Comparison of ENCODE assay signal across 8 mouse cellular contexts in genomic region chr6:100833811-100834481, GRCm38 (mm10). TPM values are rescaled to one million over a fixed set of nuclear protein-coding genes. Genes with fewer than 3 reads are reported as not detected.
A peak's percentile ranks its signal among the peaks of the same experiment; 100 is the strongest.
DNase-seq lines count a peak whose midpoint lies in the region; TF ChIP-seq lines count a peak whose summit lies in the region.

No protein-coding gene starts in this region.

- peaks cover 5% of the 10 kb centered on the region for H3K27me3 ChIP-seq in megakaryocyte, embryonic 14.5 days (replicated peaks)

- H3K4me3 ChIP-seq in cortical plate, adult 2 months (ENCODE audit: insufficient read depth, low read length) = peak overlapping the region; percentile 93
- peak overlapping the region; percentile 95 for H3K4me3 ChIP-seq in megakaryocyte, embryonic 14.5 days (replicated peaks)

- peak overlapping the region; percentile 85; the same call in 1 of the 2 replicates for H3K27ac ChIP-seq in cortical plate, adult 2 months (ENCODE audit: insufficient read depth, low read length)

- DNase-seq in adipocyte (ENCODE audit: low spot score) = peak; percentile 62
- DNase-seq in gastrocnemius, adult 8-10 months (ENCODE audit: low spot score in 2 of 2) = peak; percentile 17 to 19
- peak; percentile 67 for DNase-seq in induced T-regulatory cell, adult 2 months (ENCODE audit: low read depth)
- peak; percentile 35 to 64 for DNase-seq in left cerebral cortex, adult 9 months (ENCODE audit: low spot score in 2 of 2)
- peak; percentile 57 for DNase-seq in right cerebral cortex, postnatal 14 days
- DNase-seq in urinary bladder, postnatal 36 days (ENCODE audit: low spot score in 2 of 2) = peak; percentile 50 to 57

- H3K36me3 ChIP-seq in megakaryocyte, embryonic 14.5 days (replicated peaks; ENCODE audit: low read length) = peaks cover 38% of the 10 kb centered on the region

- peaks cover 3% of the 10 kb centered on the region; the same call in 1 of the 2 replicates for H3K9me3 ChIP-seq in megakaryocyte, embryonic 14.5 days

- H3K4me1 ChIP-seq in cortical plate, adult 2 months (ENCODE audit: control insufficient read depth, insufficient read depth, low read length) = peaks cover 4% of the 10 kb centered on the region; the same call in 1 of the 2 replicates
- H3K4me1 ChIP-seq in megakaryocyte, embryonic 14.5 days = peaks cover 36% of the 10 kb centered on the region

- peak; percentile 17; the same call in 1 of the 2 replicates for TF ChIP-seq CTCF in cortical plate, adult 2 months (IDR thresholded peaks at IDR 0.05; ENCODE audit: extremely low read depth, insufficient read depth, low read length)

- TF ChIP-seq POLR2A in cortical plate, adult 2 months (IDR thresholded peaks at IDR 0.05; ENCODE audit: extremely low read depth, insufficient read depth, low read length) = no peak

RNA-seq across cellular contexts. Expression of gene Ppp4r2, which starts 0.5 kb away (rescaled TPM):
- 31.4 and 32.5 TPM in 2 replicates for polyA plus RNA-seq in cortical plate, adult 2 months (2012; rRNA removed)
- total RNA-seq in gastrocnemius, adult 8-10 months (2022) = 10 to 100 TPM; 52.5 to 69.6 (median 64.0) TPM
- 3.3 and 32.5 TPM in 2 replicates for polyA plus RNA-seq in megakaryocyte, embryonic 14.5 days (2012; ENCODE audit: insufficient read depth, low replicate concordance)

Comparison
In these comparisons a context has a peak if more than half of its experiments do, and no peak if none do; other contexts are left out.
1. Peak in every context shown above with its lines: DNase-seq, H3K4me3 ChIP-seq and H3K27ac ChIP-seq.